In the genomic region with DNA sequence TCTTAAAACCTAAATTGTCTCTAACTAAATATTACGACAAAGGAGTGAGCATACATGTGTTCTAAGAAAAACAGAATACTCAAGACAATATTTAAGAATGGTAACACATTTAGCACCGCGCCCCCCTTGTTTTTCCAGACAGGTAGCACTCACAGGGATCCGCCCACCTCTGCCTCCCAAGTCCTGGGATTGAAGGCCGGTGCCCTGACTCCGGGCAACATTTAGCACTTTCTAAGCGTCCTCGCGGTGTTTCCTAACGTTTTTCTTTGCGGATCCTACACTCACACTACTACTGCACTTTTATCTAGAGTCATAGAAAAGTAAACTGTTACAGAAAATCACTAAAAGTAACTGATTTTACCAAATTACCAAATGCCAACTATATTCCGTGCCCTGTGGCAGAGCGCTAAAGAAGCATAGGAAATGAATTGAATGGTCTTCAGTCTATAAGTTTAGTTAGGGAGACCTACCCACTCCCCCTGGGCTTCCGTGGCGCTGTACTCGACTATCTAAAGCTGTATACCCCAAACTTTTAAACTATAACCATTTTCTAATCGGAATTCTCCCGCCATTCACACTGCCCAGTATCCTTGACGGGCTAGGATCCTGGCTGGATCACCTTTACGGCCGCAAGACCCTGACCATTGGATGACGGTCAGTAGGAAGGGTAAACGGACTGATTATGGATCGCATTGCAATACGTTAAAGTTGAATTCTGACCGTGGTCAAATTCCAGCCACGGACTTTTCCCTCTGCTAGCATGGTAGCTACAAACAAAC, we compare ENCODE assay signal across 8 mouse cellular contexts. TPM values are rescaled to one million over a fixed set of nuclear protein-coding genes. Genes with fewer than 3 reads are reported as not detected.
DNase-seq lines count a peak whose midpoint lies in the region; ATAC-seq and TF ChIP-seq lines count a peak whose summit lies in the region.

No protein-coding gene starts in this region.

- intact Hi-C loops in heart, postnatal 25 days (cut with DNase I) = no loop called here
- intact Hi-C loops in left cerebral cortex, postnatal 14 days (cut with DNase I) = no loop called here

- peaks cover 36% of the 10 kb centered on the region for H3K36me3 ChIP-seq in ES-Bruce4 (ENCODE audit: control insufficient read depth, insufficient read depth, low read length, poor library complexity, severe bottlenecking)
- peaks cover 32% of the 10 kb centered on the region for H3K36me3 ChIP-seq in forebrain, embryonic 13.5 days (ENCODE audit: poor library complexity, severe bottlenecking)
- peaks cover 30% of the 10 kb centered on the region for H3K36me3 ChIP-seq in neural tube, embryonic 12.5 days

- no peaks in the 10 kb centered on the region for H3K9me3 ChIP-seq in ES-Bruce4 (replicated peaks; ENCODE audit: control insufficient read depth, insufficient read depth, low read length, poor library complexity, severe bottlenecking)
- no peaks in the 10 kb centered on the region for H3K9me3 ChIP-seq in forebrain, embryonic 13.5 days (replicated peaks)
- H3K9me3 ChIP-seq in neural tube, embryonic 12.5 days = no peaks in the 10 kb centered on the region

- H3K9ac ChIP-seq in ES-Bruce4 (ENCODE audit: low read depth, poor library complexity, severe bottlenecking) = peak overlapping the region; percentile 92
- H3K9ac ChIP-seq in forebrain, embryonic 13.5 days = peak overlapping the region; percentile 69
- H3K9ac ChIP-seq in neural tube, embryonic 12.5 days = peak overlapping the region; percentile 62

- peak; percentile 72 for DNase-seq in heart, adult 11 months
- DNase-seq in heart, postnatal 25 days (ENCODE audit: low spot score) = no peak
- peak; percentile 16 to 36 for DNase-seq in kidney, postnatal 4 days
- DNase-seq in left cerebral cortex, postnatal 14 days (ENCODE audit: low spot score in 2 of 2) = no peak
- no peak for DNase-seq in right cerebral cortex, adult 18-20 months

- no peaks in the 10 kb centered on the region for H3K27me3 ChIP-seq in ES-Bruce4 (ENCODE audit: control insufficient read depth, insufficient read depth, low read length, poor library complexity, severe bottlenecking)
- H3K27me3 ChIP-seq in forebrain, embryonic 13.5 days = no peaks in the 10 kb centered on the region
- no peaks in the 10 kb centered on the region for H3K27me3 ChIP-seq in neural tube, embryonic 12.5 days (replicated peaks)

- H3K4me2 ChIP-seq in forebrain, embryonic 13.5 days = peak overlapping the region; percentile 65
- peak overlapping the region; percentile 81 for H3K4me2 ChIP-seq in neural tube, embryonic 12.5 days (replicated peaks)

- WGBS in forebrain, embryonic 13.5 days = 5% methylated on average over 27 of the region's 27 CpGs
- WGBS in neural tube, embryonic 12.5 days = 7% methylated on average over 27 of the region's 27 CpGs

- ATAC-seq in forebrain, embryonic 13.5 days = peak; percentile 38; the same call in 1 of the 2 replicates
- ATAC-seq in neural tube, embryonic 12.5 days (ENCODE audit: low FRiP score, low read depth) = peak; percentile 37; the same call in 1 of the 2 replicates

- no peak for TF ChIP-seq POLR2A in ES-Bruce4 (IDR thresholded peaks at IDR 0.05; ENCODE audit: insufficient read depth, low read length)

- no peak for TF ChIP-seq CTCF in ES-Bruce4 (IDR thresholded peaks at IDR 0.05; ENCODE audit: low read depth, low read length)

- no peaks in the 10 kb centered on the region for H3K4me1 ChIP-seq in ES-Bruce4 (ENCODE audit: control insufficient read depth, insufficient read depth, low read length)
- peaks cover 28% of the 10 kb centered on the region for H3K4me1 ChIP-seq in forebrain, embryonic 13.5 days
- peaks cover 2% of the 10 kb centered on the region for H3K4me1 ChIP-seq in neural tube, embryonic 12.5 days

- peak overlapping the region; percentile 66 for H3K27ac ChIP-seq in ES-Bruce4 (ENCODE audit: insufficient read depth, low read length)
- H3K27ac ChIP-seq in forebrain, embryonic 13.5 days = no peak overlapping the region; the same call in 1 of the 2 replicates
- H3K27ac ChIP-seq in neural tube, embryonic 12.5 days = no peak overlapping the region

- no peak for TF ChIP-seq EP300 in ES-Bruce4 (IDR thresholded peaks at IDR 0.05; ENCODE audit: insufficient read depth, low read depth, low read length)

- H3K4me3 ChIP-seq in ES-Bruce4 (ENCODE audit: low read depth, low read length) = peak overlapping the region; percentile 100
- H3K4me3 ChIP-seq in forebrain, embryonic 13.5 days = peak overlapping the region; percentile 69
- H3K4me3 ChIP-seq in neural tube, embryonic 12.5 days = peak overlapping the region; percentile 64

RNA-seq across cellular contexts. Expression of gene Utp6, which starts 0.7 kb away (rescaled TPM):
- total RNA-seq in heart, postnatal 25 days (2021) = 10 to 100 TPM; 20.9 to 23.2 TPM
- polyA plus RNA-seq in ES-Bruce4 (2011; ENCODE audit: insufficient read depth, insufficient read length, low read depth, missing spikeins) = 108 and 117 TPM in 2 replicates
- polyA plus RNA-seq in forebrain, embryonic 13.5 days (2015; fragmentation: Nextera tagmentation; extraction: Ambion mirVana) = 58.1 and 62.3 TPM in 2 replicates
- polyA plus RNA-seq in neural tube, embryonic 12.5 days (2016; fragmentation: Nextera tagmentation; extraction: Ambion mirVana) = 61.6 and 62.6 TPM in 2 replicates
- 10 to 100 TPM; 26.3 to 26.9 TPM for total RNA-seq in left cerebral cortex, postnatal 14 days (2021)

RNA-seq across cellular contexts. Expression of gene Suz12, which starts 31.4 kb away (rescaled TPM):
- 10 to 100 TPM; 24.9 to 27.2 TPM for total RNA-seq in heart, postnatal 25 days (2021)
- polyA plus RNA-seq in ES-Bruce4 (2011; ENCODE audit: insufficient read depth, insufficient read length, low read depth, missing spikeins) = 215 and 235 TPM in 2 replicates
- polyA plus RNA-seq in forebrain, embryonic 13.5 days (2015; fragmentation: Nextera tagmentation; extraction: Ambion mirVana) = 31.9 and 33.3 TPM in 2 replicates
- polyA plus RNA-seq in neural tube, embryonic 12.5 days (2016; fragmentation: Nextera tagmentation; extraction: Ambion mirVana) = 23.7 and 24.3 TPM in 2 replicates
- 10 to 100 TPM; 28.7 to 33.2 TPM for total RNA-seq in left cerebral cortex, postnatal 14 days (2021)

Comparison
In these comparisons a context has a peak if more than half of its experiments do, and no peak if none do; other contexts are left out.
1. DNase-seq: peak in heart, adult 11 months (single experiment) and kidney, postnatal 4 days (2 of 2); none in heart, postnatal 25 days (single experiment), left cerebral cortex, postnatal 14 days (0 of 2) and right cerebral cortex, adult 18-20 months (single experiment).
2. Peak in every context shown above with its lines, with median percentiles within 50 percentile points of each other: H3K4me3 ChIP-seq and H3K9ac ChIP-seq.